Mouse (Mus musculus): ENCODE data around the gene Calm3. TPM values are rescaled to one million over a fixed set of nuclear protein-coding genes. Genes with fewer than 3 reads are reported as not detected.

Calm3 gene
- polyA plus RNA-seq, 1 experiment = 325 TPM

GRCm38 (mm10) chr7:16876608-16877007 lies 47.3 kb downstream of the Calm3 start:
- H3K36me3 ChIP-seq (ENCODE audit: control insufficient read depth, insufficient read depth, low read length) = no peaks in the 10 kb centered on the region
- no peaks in the 10 kb centered on the region for H3K4me1 ChIP-seq (ENCODE audit: control insufficient read depth, insufficient read depth, low read length)
- H3K4me3 ChIP-seq (ENCODE audit: insufficient read depth, low read depth, low read length) = no peak overlapping the region
- TF ChIP-seq CTCF (conservative IDR thresholded peaks at IDR 0.05; ENCODE audit: insufficient read depth, insufficient read length, low read depth, low read length) (no peak), POLR2A (IDR thresholded peaks at IDR 0.05; ENCODE audit: low read depth, low read length) (no peak)
- H3K27ac ChIP-seq (ENCODE audit: insufficient read depth, low read depth, low read length) = no peak overlapping the region
- peak; percentile 16 for DNase-seq
- 39% methylated on average over 13 of the region's 13 CpGs for WGBS
- H3K27me3 ChIP-seq (replicated peaks; ENCODE audit: control insufficient read depth, insufficient read depth, low read length) = no peaks in the 10 kb centered on the region

DNA sequence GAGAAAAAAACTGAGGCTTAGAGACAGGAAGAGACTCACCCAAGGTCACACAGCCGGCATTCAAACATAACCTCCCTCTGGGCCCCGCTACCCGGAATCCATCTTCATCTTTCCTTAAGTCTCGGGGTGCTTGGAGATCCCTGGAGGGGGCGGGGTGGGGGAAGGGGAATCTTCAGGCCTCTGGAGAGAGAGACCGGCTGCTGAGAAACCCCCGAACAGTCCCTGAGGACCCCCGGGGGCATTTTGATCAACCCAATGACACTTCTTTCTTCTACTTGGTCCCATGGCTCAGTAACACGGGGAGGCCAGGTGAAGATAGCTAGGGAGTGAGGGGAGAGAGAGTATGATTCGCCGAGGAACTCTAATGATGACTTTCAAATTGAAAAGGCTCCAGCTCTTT lies 47.9 kb downstream of the Calm3 start:
- WGBS = 32% methylated on average over 11 of the region's 11 CpGs
- Histone ChIP-seq H3K4me3 (ENCODE audit: insufficient read depth, low read depth, low read length) (peak overlapping the region; percentile 52; the same call in 1 of the 2 replicates), H3K27ac (ENCODE audit: insufficient read depth, low read depth, low read length) (no peak overlapping the region), H3K36me3 (ENCODE audit: control insufficient read depth, insufficient read depth, low read length) (no peaks in the 10 kb centered on the region), H3K4me1 (ENCODE audit: control insufficient read depth, insufficient read depth, low read length) (no peaks in the 10 kb centered on the region), H3K27me3 (replicated peaks; ENCODE audit: control insufficient read depth, insufficient read depth, low read length) (no peaks in the 10 kb centered on the region)
- TF ChIP-seq CTCF (conservative IDR thresholded peaks at IDR 0.05; ENCODE audit: insufficient read depth, insufficient read length, low read depth, low read length) (no peak), POLR2A (IDR thresholded peaks at IDR 0.05; ENCODE audit: low read depth, low read length) (no peak)
- DNase-seq = no peak

DNA sequence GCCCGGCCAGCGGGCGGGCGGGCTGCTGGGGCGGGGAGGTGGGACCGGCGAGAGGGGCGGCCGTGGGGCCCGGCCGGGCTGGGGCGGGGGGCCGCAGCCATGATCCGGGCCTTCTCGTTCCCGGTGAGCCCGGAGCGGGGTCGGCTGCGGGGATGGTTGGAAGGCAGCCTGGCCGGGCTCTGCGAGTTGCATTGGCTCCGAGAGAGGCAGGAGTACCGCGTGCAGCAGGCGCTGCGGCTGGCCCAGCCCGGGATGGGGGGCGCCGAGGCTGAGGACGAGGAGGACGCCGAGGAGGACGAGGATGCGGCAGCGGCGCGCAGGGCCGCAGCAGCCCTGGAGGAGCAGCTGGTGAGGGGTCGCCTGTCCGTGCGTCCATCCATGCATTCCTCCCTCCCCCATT lies 48.6 kb downstream of the Calm3 start:
- Histone ChIP-seq H3K36me3 (ENCODE audit: control insufficient read depth, insufficient read depth, low read length) (no peaks in the 10 kb centered on the region), H3K4me1 (ENCODE audit: control insufficient read depth, insufficient read depth, low read length) (no peaks in the 10 kb centered on the region), H3K4me3 (ENCODE audit: insufficient read depth, low read depth, low read length) (peak overlapping the region; percentile 52), H3K27ac (ENCODE audit: insufficient read depth, low read depth, low read length) (no peak overlapping the region), H3K27me3 (replicated peaks; ENCODE audit: control insufficient read depth, insufficient read depth, low read length) (no peaks in the 10 kb centered on the region)
- TF ChIP-seq CTCF (conservative IDR thresholded peaks at IDR 0.05; ENCODE audit: insufficient read depth, insufficient read length, low read depth, low read length) (no peak), POLR2A (IDR thresholded peaks at IDR 0.05; ENCODE audit: low read depth, low read length) (no peak)
- under 1% methylated on average over 35 of the region's 42 CpGs for WGBS
- no peak for DNase-seq

GRCm38 (mm10) chr7:16875310-16875325 lies 48.8 kb downstream of the Calm3 start, which contains the start of gene Dact3:
Dact3 (plus strand) TSS chr7:16875317.
- no peak for TF ChIP-seq POLR2A (IDR thresholded peaks at IDR 0.05; ENCODE audit: low read depth, low read length)
- H3K27ac ChIP-seq (ENCODE audit: insufficient read depth, low read depth, low read length) = peak within 1 kb of the TSS; percentile 29

GRCm38 (mm10) chr7:16874756-16875309 lies 49.1 kb downstream of the Calm3 start:
- Histone ChIP-seq H3K27me3 (replicated peaks; ENCODE audit: control insufficient read depth, insufficient read depth, low read length) (no peaks in the 10 kb centered on the region), H3K4me1 (ENCODE audit: control insufficient read depth, insufficient read depth, low read length) (no peaks in the 10 kb centered on the region), H3K36me3 (ENCODE audit: control insufficient read depth, insufficient read depth, low read length) (no peaks in the 10 kb centered on the region), H3K4me3 (ENCODE audit: insufficient read depth, low read depth, low read length) (peak overlapping the region; percentile 16; the same call in 1 of the 2 replicates), H3K27ac (ENCODE audit: insufficient read depth, low read depth, low read length) (peak overlapping the region; percentile 29)
- TF ChIP-seq CTCF (conservative IDR thresholded peaks at IDR 0.05; ENCODE audit: insufficient read depth, insufficient read length, low read depth, low read length) = peak; percentile 17; the same call in 1 of the 2 replicates
- no peak for TF ChIP-seq POLR2A (IDR thresholded peaks at IDR 0.05; ENCODE audit: low read depth, low read length)
- peak; percentile 100 for DNase-seq
- WGBS = under 1% methylated on average over 33 of the region's 33 CpGs

More at GRCm38 (mm10) chr7:16875310-16875325, 48.8 kb downstream of the Calm3 start, which contains the start of gene Dact3:
- no peaks in the 10 kb centered on the region for H3K4me1 ChIP-seq (ENCODE audit: control insufficient read depth, insufficient read depth, low read length)
- DNase-seq = no peak
- peak within 1 kb of the TSS; percentile 52 for H3K4me3 ChIP-seq (ENCODE audit: insufficient read depth, low read depth, low read length)
- H3K27me3 ChIP-seq (replicated peaks; ENCODE audit: control insufficient read depth, insufficient read depth, low read length) = no peaks in the 10 kb centered on the region
- 0% methylated on average over 1 of the region's 1 CpGs for WGBS
- no peaks in the 10 kb centered on the region for H3K36me3 ChIP-seq (ENCODE audit: control insufficient read depth, insufficient read depth, low read length)

- DNase-seq = peak; percentile 79
- Histone ChIP-seq H3K27ac (ENCODE audit: insufficient read depth, low read depth, low read length) (peak overlapping the region; percentile 29), H3K4me3 (ENCODE audit: insufficient read depth, low read depth, low read length) (no peak overlapping the region), H3K4me1 (ENCODE audit: control insufficient read depth, insufficient read depth, low read length) (no peaks in the 10 kb centered on the region), H3K36me3 (ENCODE audit: control insufficient read depth, insufficient read depth, low read length) (no peaks in the 10 kb centered on the region), H3K27me3 (replicated peaks; ENCODE audit: control insufficient read depth, insufficient read depth, low read length) (no peaks in the 10 kb centered on the region)
- 2% methylated on average over 17 of the region's 17 CpGs for WGBS
- TF ChIP-seq CTCF (conservative IDR thresholded peaks at IDR 0.05; ENCODE audit: insufficient read depth, insufficient read length, low read depth, low read length) (peak; percentile 94), POLR2A (IDR thresholded peaks at IDR 0.05; ENCODE audit: low read depth, low read length) (no peak)
Measured at GRCm38 (mm10) chr7:16874190-16874589, 49.7 kb downstream of the Calm3 start.

- H3K4me1 ChIP-seq (ENCODE audit: control insufficient read depth, insufficient read depth, low read length) = no peaks in the 10 kb centered on the region
- 88% methylated on average over 4 of the region's 4 CpGs for WGBS
- no peaks in the 10 kb centered on the region for H3K27me3 ChIP-seq (replicated peaks; ENCODE audit: control insufficient read depth, insufficient read depth, low read length)
- no peaks in the 10 kb centered on the region for H3K36me3 ChIP-seq (ENCODE audit: control insufficient read depth, insufficient read depth, low read length)
- no peak for DNase-seq
- H3K27ac ChIP-seq (ENCODE audit: insufficient read depth, low read depth, low read length) = no peak overlapping the region
- no peak overlapping the region for H3K4me3 ChIP-seq (ENCODE audit: insufficient read depth, low read depth, low read length)
- TF ChIP-seq CTCF (conservative IDR thresholded peaks at IDR 0.05; ENCODE audit: insufficient read depth, insufficient read length, low read depth, low read length) (no peak), POLR2A (IDR thresholded peaks at IDR 0.05; ENCODE audit: low read depth, low read length) (no peak)
Measured at GRCm38 (mm10) chr7:16873392-16873791, 50.5 kb downstream of the Calm3 start.

DNA sequence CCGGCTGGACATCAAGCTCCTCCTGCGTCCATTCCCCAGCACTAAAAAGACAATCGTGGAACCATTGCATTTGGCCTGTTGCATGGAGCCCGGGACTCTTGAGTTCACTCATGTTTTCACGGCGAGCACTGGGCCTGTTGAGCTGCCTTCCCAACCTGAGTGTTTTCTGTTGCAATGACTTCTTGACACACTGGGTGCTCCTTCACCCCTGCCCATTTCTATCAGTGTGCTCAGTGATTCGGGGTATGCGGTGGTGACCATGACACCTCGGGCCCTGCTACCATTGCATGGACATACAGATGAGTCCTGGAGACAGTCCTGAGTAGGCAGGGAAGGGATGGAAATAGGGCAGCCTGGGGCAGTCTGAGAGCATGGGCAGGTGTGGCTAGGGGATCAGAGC lies 51.4 kb downstream of the Calm3 start:
- no peaks in the 10 kb centered on the region for H3K36me3 ChIP-seq (ENCODE audit: control insufficient read depth, insufficient read depth, low read length)
- TF ChIP-seq CTCF (conservative IDR thresholded peaks at IDR 0.05; ENCODE audit: insufficient read depth, insufficient read length, low read depth, low read length) (no peak), POLR2A (IDR thresholded peaks at IDR 0.05; ENCODE audit: low read depth, low read length) (no peak)
- H3K4me1 ChIP-seq (ENCODE audit: control insufficient read depth, insufficient read depth, low read length) = no peaks in the 10 kb centered on the region
- DNase-seq = no peak
- H3K27me3 ChIP-seq (replicated peaks; ENCODE audit: control insufficient read depth, insufficient read depth, low read length) = no peaks in the 10 kb centered on the region
- 93% methylated on average over 9 of the region's 9 CpGs for WGBS
- H3K27ac ChIP-seq (ENCODE audit: insufficient read depth, low read depth, low read length) = no peak overlapping the region
- H3K4me3 ChIP-seq (ENCODE audit: insufficient read depth, low read depth, low read length) = no peak overlapping the region
